Mouse (Mus musculus) cerebellum, adult 8-10 months (tissue): ENCODE results near the gene Gucy2d.

Experiments used
- DNase-seq: peaks from one replicate; pipeline ENCODE4 v3.0.0; 2022

Gucy2d gene

GRCm38 (mm10) chr7:98523813-98524361 is 83.7 kb downstream of the Gucy2d start:
- no peak for DNase-seq

GRCm38 (mm10) chr7:98524401-98524800 is 84.2 kb downstream of the Gucy2d start:
- DNase-seq, result no peak

GRCm38 (mm10) chr7:98524869-98525699 is 84.9 kb downstream of the Gucy2d start:
- DNase-seq, result no peak
